ENCODE assay signal across 8 mouse cellular contexts in genomic region chr4:45013031-45013431, GRCm38 (mm10). TPM values are rescaled to one million over a fixed set of nuclear protein-coding genes. Genes with fewer than 3 reads are reported as not detected.
A peak's percentile ranks its signal among the peaks of the same experiment; 100 is the strongest.
DNase-seq lines count a peak whose midpoint lies in the region; ATAC-seq and TF ChIP-seq lines count a peak whose summit lies in the region.

No protein-coding gene starts in this region.

- no peak for TF ChIP-seq POLR2A in limb, embryonic 14.5 days (IDR thresholded peaks at IDR 0.05; ENCODE audit: borderline replicate concordance, extremely low read depth, insufficient read depth, insufficient read length)
- TF ChIP-seq POLR2A in olfactory bulb, adult 2 months (IDR thresholded peaks at IDR 0.05; ENCODE audit: insufficient read depth, low read depth, low read length): 0 out of 2 replicates have a peak, but pooled peaks have one; percentile 11

- H3K27me3 ChIP-seq in E14TG2a.4 (ENCODE audit: insufficient read depth, low read length): no peaks in the 10 kb centered on the region
- no peaks in the 10 kb centered on the region for H3K27me3 ChIP-seq in forebrain, embryonic 13.5 days
- no peaks in the 10 kb centered on the region for H3K27me3 ChIP-seq in limb, embryonic 14.5 days (ENCODE audit: control insufficient read depth, insufficient read depth, low read length)

- WGBS in forebrain, embryonic 13.5 days: 2% methylated on average over 13 of the region's 13 CpGs
- WGBS in limb, embryonic 14.5 days: under 1% methylated on average over 13 of the region's 13 CpGs
- 1% methylated on average over 13 of the region's 13 CpGs for WGBS in olfactory bulb, adult 2 months

- ATAC-seq in forebrain, embryonic 13.5 days: no peak
- no peak for ATAC-seq in limb, embryonic 14.5 days (ENCODE audit: low FRiP score, low read depth)

- TF ChIP-seq CTCF in E14TG2a.4 (conservative IDR thresholded peaks at IDR 0.05; ENCODE audit: low read length): no peak
- TF ChIP-seq CTCF in olfactory bulb, adult 2 months (IDR thresholded peaks at IDR 0.05; ENCODE audit: insufficient read depth, low read depth, low read length): no peak

- peak; percentile 88 for DNase-seq in heart, adult 11 months
- no peak for DNase-seq in heart, adult 9 months (ENCODE audit: low spot score in 2 of 2)
- no peak for DNase-seq in limb, embryonic 14.5 days (ENCODE audit: low spot score)
- DNase-seq in urinary bladder, postnatal 36 days (ENCODE audit: low spot score in 2 of 2): no peak
- no peak for DNase-seq in ovary, adult 18-20 months (ENCODE audit: low spot score)

- H3K36me3 ChIP-seq in E14TG2a.4 (ENCODE audit: insufficient read depth, low read length): no peaks in the 10 kb centered on the region
- H3K36me3 ChIP-seq in forebrain, embryonic 13.5 days (ENCODE audit: poor library complexity, severe bottlenecking): no peaks in the 10 kb centered on the region
- H3K36me3 ChIP-seq in limb, embryonic 14.5 days (ENCODE audit: control insufficient read depth, insufficient read depth, low read length): no peaks in the 10 kb centered on the region

- peak overlapping the region; percentile 95 for H3K4me3 ChIP-seq in E14TG2a.4 (replicated peaks; ENCODE audit: low read length)
- peak overlapping the region; percentile 66 for H3K4me3 ChIP-seq in forebrain, embryonic 13.5 days
- H3K4me3 ChIP-seq in limb, embryonic 14.5 days (replicated peaks; ENCODE audit: low read length): peak overlapping the region; percentile 61
- H3K4me3 ChIP-seq in olfactory bulb, adult 2 months (ENCODE audit: insufficient read depth, low read depth, low read length): peak overlapping the region; percentile 64

- H3K4me1 ChIP-seq in E14TG2a.4 (replicated peaks; ENCODE audit: low read depth, low read length): peaks cover 34% of the 10 kb centered on the region
- H3K4me1 ChIP-seq in forebrain, embryonic 13.5 days: peaks cover 24% of the 10 kb centered on the region
- peaks cover 11% of the 10 kb centered on the region for H3K4me1 ChIP-seq in limb, embryonic 14.5 days (ENCODE audit: control insufficient read depth, insufficient read depth, low read length)
- peaks cover 10% of the 10 kb centered on the region; the same call in 1 of the 2 replicates for H3K4me1 ChIP-seq in olfactory bulb, adult 2 months (ENCODE audit: control insufficient read depth, insufficient read depth, low read length)

- peak overlapping the region; percentile 74; the same call in 1 of the 2 replicates for H3K27ac ChIP-seq in forebrain, embryonic 13.5 days
- peak overlapping the region; percentile 78 for H3K27ac ChIP-seq in limb, embryonic 14.5 days (replicated peaks; ENCODE audit: low read depth, low read length)
- H3K27ac ChIP-seq in olfactory bulb, adult 2 months (ENCODE audit: insufficient read depth, low read depth, low read length): peak overlapping the region; percentile 48

- H3K9me3 ChIP-seq in E14TG2a.4 (ENCODE audit: low read length): no peaks in the 10 kb centered on the region
- no peaks in the 10 kb centered on the region for H3K9me3 ChIP-seq in forebrain, embryonic 13.5 days (replicated peaks)
- H3K9me3 ChIP-seq in limb, embryonic 14.5 days (ENCODE audit: control insufficient read depth, low read length): no peaks in the 10 kb centered on the region

- H3K4me2 ChIP-seq in forebrain, embryonic 13.5 days: peak overlapping the region; percentile 84
- H3K4me2 ChIP-seq in limb, embryonic 14.5 days (replicated peaks; ENCODE audit: low read depth, low read length, severe bottlenecking): peak overlapping the region; percentile 72

- peak overlapping the region; percentile 76 for H3K9ac ChIP-seq in forebrain, embryonic 13.5 days
- H3K9ac ChIP-seq in limb, embryonic 14.5 days (ENCODE audit: low read depth, low read length, severe bottlenecking): peak overlapping the region; percentile 66

RNA-seq across cellular contexts. Expression of gene Zbtb5, which starts 0.8 kb away (rescaled TPM):
- 41.4 and 49.4 TPM in 2 replicates for polyA plus RNA-seq in forebrain, embryonic 13.5 days (2015; fragmentation: Nextera tagmentation; extraction: Ambion mirVana)
- 16.0 and 21.2 TPM in 2 replicates for polyA plus RNA-seq in limb, embryonic 14.5 days (2012; rRNA removed)
- polyA plus RNA-seq in limb, embryonic 14.5 days (2014; fragmentation: Nextera tagmentation; extraction: Ambion mirVana): 27.4 and 29.3 TPM in 2 replicates
- not detected in 2 replicates for polyA plus RNA-seq in olfactory bulb, adult 2 months (2012; ENCODE audit: insufficient read depth, insufficient read length, low replicate concordance, missing spikeins)

RNA-seq across cellular contexts. Expression of gene Polr1e, which starts 5.4 kb away (rescaled TPM):
- polyA plus RNA-seq in forebrain, embryonic 13.5 days (2015; fragmentation: Nextera tagmentation; extraction: Ambion mirVana): 37.2 and 40.5 TPM in 2 replicates
- 19.3 and 22.2 TPM in 2 replicates for polyA plus RNA-seq in limb, embryonic 14.5 days (2012; rRNA removed)
- polyA plus RNA-seq in limb, embryonic 14.5 days (2014; fragmentation: Nextera tagmentation; extraction: Ambion mirVana): 36.5 and 38.8 TPM in 2 replicates
- not detected in 2 replicates for polyA plus RNA-seq in olfactory bulb, adult 2 months (2012; ENCODE audit: insufficient read depth, insufficient read length, low replicate concordance, missing spikeins)

RNA-seq across cellular contexts. Expression of gene Grhpr, which starts 31.8 kb away (rescaled TPM):
- 22.5 and 25.6 TPM in 2 replicates for polyA plus RNA-seq in forebrain, embryonic 13.5 days (2015; fragmentation: Nextera tagmentation; extraction: Ambion mirVana)
- polyA plus RNA-seq in limb, embryonic 14.5 days (2012; rRNA removed): 42.1 and 48.0 TPM in 2 replicates
- polyA plus RNA-seq in limb, embryonic 14.5 days (2014; fragmentation: Nextera tagmentation; extraction: Ambion mirVana): 49.3 and 51.2 TPM in 2 replicates
- not detected in 2 replicates for polyA plus RNA-seq in olfactory bulb, adult 2 months (2012; ENCODE audit: insufficient read depth, insufficient read length, low replicate concordance, missing spikeins)

Comparison
In these comparisons a context has a peak if more than half of its experiments do, and no peak if none do; other contexts are left out.
1. RNA of gene Zbtb5, which starts 0.8 kb away (polyA plus RNA-seq): 41.4 to 49.4 TPM in forebrain, embryonic 13.5 days and 16.0 to 29.3 TPM in limb, embryonic 14.5 days; not detected in olfactory bulb, adult 2 months; every median in the first group is over 10 times any median in the second.
2. RNA of gene Polr1e, which starts 5.4 kb away (polyA plus RNA-seq): 37.2 to 40.5 TPM in forebrain, embryonic 13.5 days and 19.3 to 38.8 TPM in limb, embryonic 14.5 days; not detected in olfactory bulb, adult 2 months; every median in the first group is over 10 times any median in the second.
3. RNA of gene Grhpr, which starts 31.8 kb away (polyA plus RNA-seq): 42.1 to 51.2 TPM in limb, embryonic 14.5 days and 22.5 to 25.6 TPM in forebrain, embryonic 13.5 days; not detected in olfactory bulb, adult 2 months; every median in the first group is over 10 times any median in the second.
4. Peak in every context shown above with its lines, with median percentiles within 50 percentile points of each other: H3K4me3 ChIP-seq and H3K27ac ChIP-seq.